Mouse (Mus musculus): ENCODE results near the gene Iqsec3.

Iqsec3 gene

DNA sequence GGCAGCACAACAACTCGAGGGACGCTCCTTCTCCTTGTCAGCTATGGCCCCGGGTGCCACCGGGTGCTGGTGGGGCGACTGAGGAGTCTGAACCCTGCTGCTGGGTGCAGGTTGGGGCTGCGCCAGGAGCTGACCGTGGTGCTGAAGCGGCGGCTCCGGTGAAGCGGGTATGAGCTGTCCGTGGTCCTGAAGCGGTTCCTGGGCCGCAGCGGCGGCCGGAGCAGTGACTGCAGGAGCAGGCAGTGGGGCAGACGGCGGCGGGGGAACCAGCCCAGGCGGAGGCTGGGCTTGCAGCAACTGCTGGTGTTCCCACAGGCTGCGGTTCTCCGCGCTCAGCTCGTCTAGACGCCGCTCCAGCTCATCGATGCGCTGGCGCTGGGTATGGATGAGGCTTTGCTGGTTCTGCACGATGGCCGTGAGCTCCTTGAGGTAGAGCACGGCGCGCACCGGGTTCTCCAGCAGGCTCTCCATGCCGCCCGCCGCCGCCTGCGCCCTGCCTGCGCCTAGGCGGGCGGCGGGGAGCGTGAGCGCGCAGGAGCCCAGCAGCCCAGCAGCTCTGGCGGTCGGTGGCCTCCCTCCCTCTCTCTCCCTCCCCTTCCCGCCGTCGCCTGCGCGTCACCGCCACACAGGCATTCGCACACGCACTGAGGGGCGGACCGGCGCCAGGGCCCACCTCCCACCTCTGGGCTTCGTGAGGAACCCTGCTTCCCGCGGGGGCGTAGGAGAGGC, at the start of gene Iqsec3:
TSS of gene Iqsec3 (minus strand) at position 586 of the 729 bp plus-strand sequence.
- WGBS = under 1% methylated on average over 65 of the region's 65 CpGs

GRCm38 (mm10) chr6:121522106-121522705, 48.7 kb upstream of the Iqsec3 start:
- WGBS = 83% methylated on average over 5 of the region's 5 CpGs

DNA sequence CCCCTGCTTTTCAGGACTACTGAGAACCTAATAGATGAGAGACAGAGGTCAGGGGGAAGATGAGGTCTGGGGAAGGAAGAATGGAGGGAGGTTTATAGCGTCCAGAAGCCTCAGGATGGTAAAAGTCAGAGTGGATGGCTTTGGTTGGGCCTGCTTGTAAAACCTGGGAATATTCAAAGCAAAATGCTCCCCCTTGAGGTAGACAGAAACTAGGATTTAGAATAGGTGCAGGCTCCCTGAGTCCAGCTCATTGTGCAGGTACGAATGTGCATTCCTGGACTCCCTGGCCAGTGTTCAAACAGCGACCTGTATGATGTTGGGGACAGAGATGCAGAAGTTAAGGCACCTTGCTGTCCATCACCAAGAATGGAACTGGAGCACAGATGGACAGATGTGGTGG, 47.6 kb upstream of the Iqsec3 start:
- 78% methylated on average over 3 of the region's 3 CpGs for WGBS

DNA sequence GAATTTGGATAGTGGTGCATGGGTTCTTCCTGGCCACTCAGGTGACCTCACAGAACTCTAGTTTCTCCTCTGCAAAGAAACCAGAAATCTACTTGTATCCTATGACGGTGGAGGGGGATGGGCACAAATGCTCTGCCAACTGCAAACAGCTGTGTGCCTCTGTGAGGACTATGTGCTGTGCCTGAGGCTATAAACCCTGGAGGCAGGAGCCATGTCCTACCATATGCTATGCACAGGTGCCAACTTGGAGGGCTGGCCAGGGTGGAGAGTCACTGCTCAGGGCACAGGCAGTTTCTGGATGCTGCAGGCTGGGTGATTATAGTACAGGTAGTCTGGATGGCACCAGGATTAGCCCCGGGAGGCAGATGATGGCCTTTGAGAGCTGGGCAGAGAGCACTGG, 46.4 kb upstream of the Iqsec3 start:
- 73% methylated on average over 2 of the region's 2 CpGs for WGBS

- 85% methylated on average over 5 of the region's 5 CpGs for WGBS
These were observed 45.9 kb upstream of the Iqsec3 start for GRCm38 (mm10) chr6:121519266-121519810.

DNA sequence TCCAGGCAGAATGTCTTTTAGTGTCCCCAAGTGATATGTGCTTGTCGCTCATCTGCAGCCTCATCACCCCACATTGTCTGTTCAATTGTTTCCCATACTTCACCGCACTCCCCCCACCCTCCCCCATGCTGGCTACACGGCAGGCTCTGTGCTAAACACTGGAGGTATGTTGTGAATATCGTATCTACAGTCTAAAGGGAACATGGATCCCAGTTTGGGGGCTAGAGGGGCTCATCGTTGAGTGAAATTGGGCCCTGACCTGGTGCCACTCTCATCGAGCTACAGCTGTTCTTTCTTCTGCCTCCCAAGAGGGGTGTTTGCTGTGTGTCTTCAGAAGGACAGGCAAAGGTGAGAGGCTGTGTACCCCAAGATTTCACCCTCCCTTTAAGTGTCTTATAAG, 44.2 kb upstream of the Iqsec3 start:
- 84% methylated on average over 6 of the region's 6 CpGs for WGBS

GRCm38 (mm10) chr6:121510381-121510780, 36.9 kb upstream of the Iqsec3 start:
- WGBS = 81% methylated on average over 3 of the region's 3 CpGs

DNA sequence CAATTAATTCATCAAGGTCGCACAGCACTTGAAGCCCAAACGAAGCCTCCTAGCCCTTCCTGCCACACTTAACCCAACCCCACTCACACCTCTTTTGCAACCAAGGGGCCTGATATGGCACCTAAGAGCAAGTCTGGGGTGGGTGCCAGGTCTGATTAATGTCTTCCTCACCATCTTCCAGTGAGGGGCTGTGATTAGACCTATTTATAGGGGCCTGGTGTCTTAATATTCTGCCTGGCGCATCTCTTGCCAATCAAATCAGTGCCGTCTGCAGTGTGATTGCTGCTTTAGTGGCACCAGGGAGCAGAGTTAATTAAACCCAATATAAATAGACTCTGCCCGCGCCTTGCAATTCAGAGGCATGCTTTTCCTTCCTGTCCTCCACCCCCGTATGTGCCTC, 36.4 kb upstream of the Iqsec3 start:
- WGBS = 71% methylated on average over 7 of the region's 7 CpGs

- 75% methylated on average over 5 of the region's 5 CpGs for WGBS
These were observed 34.8 kb upstream of the Iqsec3 start for GRCm38 (mm10) chr6:121508266-121508665.

DNA sequence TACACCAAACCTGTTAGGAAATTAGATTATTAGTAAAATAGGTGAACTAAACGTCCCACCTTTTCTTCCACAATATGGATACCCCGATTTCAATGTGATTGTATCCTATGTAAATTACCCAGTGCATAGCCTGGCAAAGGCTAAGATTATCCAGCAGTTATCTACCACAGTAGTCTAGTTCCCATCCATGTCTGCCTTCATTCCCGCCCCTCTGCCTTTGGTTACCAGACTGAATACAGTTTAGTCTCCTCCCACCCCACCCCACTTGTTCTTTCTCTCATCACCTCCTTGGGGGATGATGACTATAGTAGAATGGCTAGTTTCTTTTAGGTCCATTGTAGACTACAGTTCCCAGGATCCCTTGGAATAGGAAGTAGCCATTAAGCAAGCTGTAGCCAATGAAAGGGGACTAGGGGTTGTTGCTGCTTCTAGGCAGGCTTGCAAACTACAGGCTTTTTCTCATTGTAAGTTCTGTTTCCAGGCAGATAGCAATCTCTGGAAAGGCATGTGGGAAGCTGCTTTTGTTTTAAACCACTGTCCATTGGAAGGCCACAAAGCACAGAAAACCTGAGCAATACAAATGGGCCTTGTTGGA, 27.7 kb upstream of the Iqsec3 start:
- WGBS = 76% methylated on average over 3 of the region's 3 CpGs

GRCm38 (mm10) chr6:121499856-121500255, 26.4 kb upstream of the Iqsec3 start:
- 76% methylated on average over 3 of the region's 3 CpGs for WGBS

DNA sequence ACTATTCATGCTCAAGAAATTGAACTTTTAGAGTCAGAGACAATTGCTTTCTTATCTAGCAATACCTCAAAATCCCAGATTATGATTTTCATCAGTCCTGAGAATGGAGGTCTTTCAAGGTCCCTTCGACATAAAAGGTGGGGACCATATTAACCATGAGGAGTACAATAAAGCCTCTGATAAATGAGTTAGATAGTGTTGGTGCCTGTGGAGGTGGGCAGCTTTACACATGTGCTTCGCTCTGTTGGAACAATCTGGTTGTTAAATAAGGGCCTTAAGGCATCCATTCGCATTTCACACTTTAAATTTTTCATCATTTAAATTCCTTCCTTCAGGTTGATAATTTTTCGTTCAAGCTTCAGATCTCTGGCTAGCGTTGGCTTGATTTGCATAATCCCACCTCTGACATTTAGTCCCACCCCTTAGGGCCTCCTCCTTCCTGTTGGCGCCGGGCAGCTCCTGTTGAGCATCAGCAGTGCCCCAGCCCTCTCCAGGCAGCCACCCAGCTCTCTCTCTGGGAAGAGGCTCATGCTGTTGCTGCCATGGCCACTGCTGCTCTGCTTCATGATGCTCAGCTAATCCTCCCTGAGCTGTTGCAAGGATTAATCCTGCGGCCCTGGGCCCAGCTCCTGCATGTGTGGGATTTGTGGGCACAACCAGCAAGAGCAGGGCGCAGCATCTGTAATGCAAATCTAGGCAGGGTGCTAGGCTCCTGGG, 25.5 kb upstream of the Iqsec3 start:
- WGBS = 29% methylated on average over 9 of the region's 9 CpGs

DNA sequence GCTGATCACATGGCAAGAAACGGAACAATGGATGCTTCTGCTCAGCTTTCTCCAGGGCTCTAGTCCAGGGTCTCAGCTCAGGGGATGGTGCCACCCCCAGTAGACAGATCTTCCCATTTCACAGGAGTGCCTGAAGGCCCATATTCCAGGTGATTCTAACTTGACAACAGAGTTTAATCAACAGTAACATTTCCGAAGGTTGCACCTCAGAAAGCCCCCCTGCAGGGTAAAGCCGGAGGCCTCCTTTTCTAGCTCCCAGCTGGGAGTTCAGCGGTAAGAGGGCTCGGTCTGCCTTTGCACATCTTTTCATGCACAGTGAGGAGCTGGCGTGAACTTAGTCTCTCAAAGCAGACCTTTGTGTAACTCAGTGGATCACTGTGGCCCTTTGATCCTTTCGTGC, 22.1 kb upstream of the Iqsec3 start:
- 65% methylated on average over 7 of the region's 7 CpGs for WGBS

DNA sequence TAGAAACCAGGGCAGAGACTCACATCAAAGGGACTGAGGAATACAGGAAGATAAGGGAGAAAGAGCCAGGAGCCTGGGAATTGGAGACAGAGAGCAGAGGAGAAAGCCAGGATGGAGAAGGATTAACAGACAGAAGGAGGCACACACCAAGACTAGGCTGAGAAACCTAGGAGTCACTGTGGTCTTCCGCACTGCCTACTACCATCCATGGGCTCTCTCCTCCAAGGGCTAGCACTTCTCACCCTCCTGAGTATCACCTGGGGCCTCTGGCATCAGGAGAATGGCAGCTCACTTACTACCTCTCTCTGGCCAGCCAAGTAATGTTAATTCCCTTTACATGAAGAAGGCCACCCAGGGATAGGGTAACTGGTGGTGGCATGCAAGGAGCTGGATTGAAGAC, 21.5 kb upstream of the Iqsec3 start:
- WGBS = 100% methylated on average over 1 of the region's 1 CpGs

GRCm38 (mm10) chr6:121494319-121494718, 20.8 kb upstream of the Iqsec3 start:
- 47% methylated on average over 4 of the region's 4 CpGs for WGBS

DNA sequence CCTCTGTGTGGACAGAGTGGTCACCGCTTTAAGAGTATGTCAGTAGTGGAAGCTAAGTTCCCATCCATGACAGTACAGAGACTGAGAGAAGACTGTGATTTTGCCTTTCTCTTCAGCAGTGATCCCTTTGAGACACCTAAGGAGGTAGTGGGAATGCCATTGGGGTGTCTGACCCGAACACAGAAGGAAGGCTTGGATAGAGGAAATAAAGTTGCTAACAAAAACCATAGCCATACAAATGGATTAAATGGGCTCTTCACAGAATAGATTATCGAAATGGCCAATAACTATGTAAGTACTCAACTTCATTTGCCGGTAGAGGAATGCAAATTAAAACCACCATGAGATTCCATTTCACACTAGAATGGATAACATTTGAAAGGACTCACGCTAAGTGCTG, 17.9 kb upstream of the Iqsec3 start:
- 79% methylated on average over 5 of the region's 5 CpGs for WGBS

- whole genome bisulfite sequencing = 22% methylated on average over 5 of the region's 5 CpGs
These were observed 1.2 kb downstream of the Iqsec3 start for GRCm38 (mm10) chr6:121472273-121472672.

- 8% methylated on average over 27 of the region's 28 CpGs for WGBS
These were observed 10.7 kb downstream of the Iqsec3 start for GRCm38 (mm10) chr6:121462628-121463340.

- WGBS = 68% methylated on average over 8 of the region's 8 CpGs
These were observed 16.1 kb downstream of the Iqsec3 start for GRCm38 (mm10) chr6:121457381-121457780.

GRCm38 (mm10) chr6:121456651-121457050, 16.8 kb downstream of the Iqsec3 start:
- WGBS = 64% methylated on average over 3 of the region's 3 CpGs
